Mouse (Mus musculus) left cerebral cortex, postnatal 14 days (tissue): ENCODE measurements at regions not wholly inside any gene's neighbourhood (a gene's known extent, or its start where the extent isn't known, plus 50 kb on each side); places are given as distances from the start of the nearest gene placed in this dataset.
A peak's percentile ranks its signal among the peaks of the same experiment; 100 is the strongest.

Experiments
- DNase-seq, 2 experiments: peaks; one replicate each; pipeline ENCODE4 v3.0.0; 2021 to 2022; ENCODE audit warnings: low spot score in 2 of 2, mixed read lengths in 1 of 2
- intact Hi-C: fragments of 180-260 bp; cut with DNase I; formaldehyde crosslinking; loops from one replicate; pipeline ENCODE4 v1.15.1; 2025

DNA sequence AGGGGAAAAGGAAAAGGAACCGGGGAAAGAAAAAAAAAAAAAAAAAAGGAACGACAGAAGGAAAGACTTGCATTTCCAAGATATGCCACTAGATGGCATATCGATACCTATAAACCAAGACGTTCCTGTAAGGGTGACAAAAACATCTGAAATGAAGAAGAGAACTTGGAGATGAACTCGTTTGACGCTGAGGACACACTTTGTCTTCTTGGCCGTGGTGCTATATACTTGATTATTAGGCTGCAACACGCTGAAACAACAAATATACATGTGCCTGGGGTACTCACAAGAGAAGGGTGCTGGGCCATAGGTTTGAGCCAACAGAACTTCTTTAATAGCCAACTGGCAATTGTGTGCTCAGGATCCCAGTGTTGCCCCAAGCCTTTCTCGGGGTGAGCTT, 71.2 kb upstream of the Gm34302 start:
- intact Hi-C loops, result loop anchor here (2.0 to 10.0 kb wide), 2 partner anchors 314 to 630 kb away; no protein-coding TSS in a partner anchor
- DNase-seq, result peak; percentile 74 to 79

DNA sequence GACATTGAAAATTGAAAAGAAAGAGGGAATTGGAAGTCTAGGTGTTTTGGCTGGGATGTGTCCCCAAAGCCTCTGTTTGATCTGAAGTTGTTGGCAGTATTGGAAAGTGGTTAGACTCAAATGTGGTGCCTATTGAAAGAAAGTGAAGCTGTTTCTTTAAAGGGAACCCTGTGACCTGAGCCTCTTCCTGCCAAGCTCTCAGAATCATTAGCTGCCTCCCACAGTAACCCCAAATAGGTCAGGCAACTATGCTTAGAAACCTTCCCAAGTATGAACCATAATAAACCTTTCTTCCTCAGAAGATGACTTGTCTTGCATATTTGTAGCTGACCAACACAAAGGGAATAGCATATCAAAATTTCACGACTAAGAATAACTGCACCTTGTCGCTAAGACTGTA, 69.7 kb upstream of the Gm34302 start:
- no peak for DNase-seq
- intact Hi-C loops, result loop anchor here (10.0 kb wide), 1 partner anchor 629 kb away; no protein-coding TSS in a partner anchor

DNA sequence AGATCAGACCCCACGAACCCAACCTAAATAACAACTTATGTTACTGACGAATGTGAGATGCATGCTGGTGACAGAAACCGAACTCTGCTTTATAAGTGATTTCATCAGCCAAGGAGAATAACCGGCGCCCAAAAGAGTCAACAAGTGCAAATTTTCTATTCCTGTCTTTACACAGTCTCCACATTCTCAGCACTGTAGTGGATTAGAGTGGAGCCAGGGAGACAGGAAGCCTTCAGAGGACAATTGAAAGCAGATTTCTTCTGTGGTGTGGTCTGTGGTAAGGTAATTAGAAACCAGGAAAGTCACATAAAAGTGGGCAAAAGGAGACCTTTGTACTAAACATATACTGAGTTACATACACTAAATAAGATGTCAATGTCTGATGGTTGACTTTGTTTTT, 68.0 kb upstream of the Gm34302 start:
- no peak for DNase-seq
- intact Hi-C loops, result loop anchor here (10.0 kb wide), 1 partner anchor 627 kb away; no protein-coding TSS in a partner anchor

DNA sequence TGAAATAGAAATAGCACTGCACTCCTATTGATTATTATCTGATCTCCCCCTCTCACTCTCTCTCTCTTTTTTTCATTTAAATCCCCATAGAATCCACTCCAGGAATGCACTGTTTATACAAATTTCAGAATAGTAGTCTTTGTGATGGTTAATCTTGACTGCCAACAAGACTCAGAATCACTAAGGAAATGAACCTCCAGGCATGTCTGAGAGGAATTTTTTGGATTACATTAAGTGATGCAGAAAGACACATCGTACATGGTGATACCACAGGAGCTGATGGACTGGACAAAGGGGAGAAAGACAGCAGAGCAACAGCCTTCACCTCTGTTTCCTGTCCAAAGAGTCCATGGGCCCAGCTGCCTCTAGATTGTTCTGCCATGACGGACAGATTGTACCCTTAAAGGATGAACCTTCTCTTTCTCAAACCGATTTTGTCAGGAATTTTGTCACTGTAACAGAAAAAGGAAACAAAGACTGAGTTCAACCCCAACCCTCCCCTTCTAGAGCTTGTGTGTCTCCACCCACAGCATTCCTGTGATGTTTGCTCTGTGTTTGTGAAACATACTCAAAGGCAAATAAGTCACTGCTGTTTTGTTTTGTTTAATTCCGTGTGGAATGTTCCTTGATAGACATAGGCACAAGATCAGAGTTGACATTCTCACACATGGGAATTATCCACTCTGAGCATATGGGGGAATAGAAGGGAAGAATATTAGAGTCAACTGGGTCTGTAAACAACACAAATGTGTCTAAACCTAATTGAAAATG, 59.1 kb upstream of the Gm34302 start:
- intact Hi-C loops, result no loop called here
- DNase-seq, result no peak

DNA sequence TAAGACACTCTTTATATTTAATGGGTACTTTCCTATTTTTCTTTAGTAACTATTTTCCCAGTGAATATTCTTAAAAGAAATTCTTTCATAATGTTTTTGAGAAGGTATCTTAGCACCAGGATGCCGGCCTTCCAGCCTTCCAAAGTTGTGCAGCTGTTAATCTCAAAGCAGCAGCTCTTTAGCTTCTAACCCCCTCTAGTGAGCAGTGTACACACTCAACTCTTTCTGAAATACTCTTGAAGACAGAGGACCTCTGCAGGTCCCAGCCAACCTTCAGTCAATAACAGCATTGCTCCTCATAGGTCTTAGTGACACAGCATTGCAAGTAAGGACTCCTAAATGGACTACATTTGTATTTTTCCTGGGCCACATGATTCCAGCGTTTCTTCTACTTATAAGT, 55.2 kb upstream of the Gm34302 start:
- intact Hi-C loops, result no loop called here
- DNase-seq, result no peak

DNA sequence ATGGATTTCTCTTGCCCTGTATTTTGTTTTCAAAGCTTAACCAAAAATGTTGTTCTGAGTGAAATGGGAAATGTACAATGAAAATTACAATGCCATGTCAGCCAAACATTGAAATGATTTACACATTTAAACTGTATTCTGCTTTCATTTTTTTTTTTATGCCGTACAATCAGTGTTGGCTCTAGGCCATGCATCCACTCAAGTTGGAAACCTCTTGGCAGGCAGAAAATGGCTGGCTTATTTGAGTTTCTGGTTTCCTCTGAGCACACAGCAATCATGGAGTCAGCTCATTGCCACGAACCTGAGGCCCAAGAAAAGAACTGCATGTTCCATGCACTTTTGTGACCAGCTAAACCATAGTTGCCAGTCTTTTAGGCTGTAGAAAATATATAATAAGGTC, 50.5 kb upstream of the Gm34302 start:
- DNase-seq, result no peak
- intact Hi-C loops, result no loop called here
